Mouse (Mus musculus): Measurements from ENCODE around the gene Ydjc. TPM values are rescaled to one million over a fixed set of nuclear protein-coding genes. Genes with fewer than 3 reads are reported as not detected.
"Not testable (repeated sequence)": the region's sequence is repeated elsewhere in the genome, so short reads cannot be mapped to it uniquely, and the experiment has no call there.

Gene Ydjc
- polyA plus RNA-seq, 1 experiment, result 3.8 TPM

GRCm38 (mm10) chr16:17151874-17152273 lies 7.5 kb downstream of the Ydjc start:
- no peak for DNase-seq (ENCODE audit: low read depth)

- DNase-seq (ENCODE audit: low read depth), result no peak
Observed at GRCm38 (mm10) chr16:17154346-17154745, 9.9 kb downstream of the Ydjc start.

- not testable (repeated sequence) for DNase-seq (ENCODE audit: low read depth)
Observed at GRCm38 (mm10) chr16:17165478-17165877, 21.1 kb downstream of the Ydjc start.

- DNase-seq (ENCODE audit: low read depth), result no peak
Observed at GRCm38 (mm10) chr16:17167179-17167578, 22.8 kb downstream of the Ydjc start.

DNA sequence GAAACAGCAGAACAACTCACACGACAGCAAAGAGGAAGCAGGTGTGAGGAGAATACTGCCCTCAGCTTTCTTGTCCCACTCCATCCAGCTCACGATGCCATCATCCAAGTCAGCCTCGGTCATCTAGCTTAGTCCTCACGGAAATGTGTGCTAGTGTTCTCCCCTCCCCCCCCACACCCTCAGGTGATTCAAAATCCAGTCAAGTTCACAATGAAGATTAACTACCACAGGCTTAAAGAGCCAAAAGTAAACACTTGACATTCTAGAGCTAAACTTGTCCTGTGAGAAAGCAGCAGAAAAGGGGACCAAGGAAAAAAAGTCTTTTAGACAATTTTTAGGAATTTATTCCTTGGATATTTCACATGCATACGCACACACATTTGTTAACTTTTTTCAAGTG lies 23.6 kb downstream of the Ydjc start:
- DNase-seq (ENCODE audit: low read depth), result no peak

GRCm38 (mm10) chr16:17175765-17176164 lies 31.3 kb downstream of the Ydjc start:
- no peak for DNase-seq (ENCODE audit: low read depth)

DNA sequence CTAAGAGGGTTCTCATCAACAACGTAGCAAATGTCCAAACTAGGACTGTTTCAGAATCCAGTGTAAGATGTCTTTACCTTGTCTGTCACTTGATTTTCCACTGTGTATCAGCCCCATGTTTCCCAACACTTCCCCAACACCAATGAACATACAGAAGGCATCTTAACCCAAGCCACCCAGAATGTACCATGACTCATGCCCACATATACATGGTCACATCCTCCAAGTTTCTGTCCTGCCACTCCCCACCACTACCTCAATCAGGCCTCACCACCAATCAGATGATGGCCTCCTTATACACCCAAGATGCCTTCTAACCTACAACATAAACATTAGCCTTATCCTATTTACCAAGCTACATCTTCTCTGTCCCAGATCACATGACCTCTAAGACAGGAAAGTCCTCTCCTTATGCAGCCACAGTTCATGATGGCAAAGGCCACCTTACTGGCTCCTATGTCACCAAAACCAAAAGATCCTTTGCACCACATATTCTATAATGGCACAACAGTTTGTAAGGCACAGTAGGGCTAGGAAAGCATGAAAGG lies 33.3 kb downstream of the Ydjc start:
- no peak for DNase-seq (ENCODE audit: low read depth)

DNA sequence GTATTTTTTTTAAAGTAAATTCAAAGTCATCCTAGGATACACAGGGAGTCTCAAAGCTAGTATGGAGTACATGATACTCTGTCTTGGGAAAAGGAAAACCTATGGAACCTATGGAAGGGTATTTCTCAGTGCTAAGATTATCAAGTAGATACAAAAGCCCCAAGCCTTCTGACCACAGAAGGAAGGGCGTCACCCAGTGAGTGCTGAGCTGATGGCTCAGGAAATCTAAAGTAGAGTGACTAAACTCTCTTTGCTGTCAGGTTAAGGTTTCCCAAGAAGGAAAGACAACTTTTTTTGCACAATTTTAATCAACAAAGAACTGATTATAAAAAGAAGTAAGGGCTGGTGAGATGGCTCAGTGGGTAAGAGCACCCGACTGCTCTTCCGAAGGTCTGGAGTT lies 35.3 kb downstream of the Ydjc start:
- DNase-seq (ENCODE audit: low read depth), result no peak

- peak; percentile 88 for DNase-seq (ENCODE audit: low read depth)
Observed at GRCm38 (mm10) chr16:17181382-17181781, 37.0 kb downstream of the Ydjc start.

- no peak for DNase-seq (ENCODE audit: low read depth)
Observed at GRCm38 (mm10) chr16:17182136-17182535, 37.7 kb downstream of the Ydjc start.

GRCm38 (mm10) chr16:17183003-17183402 lies 38.6 kb downstream of the Ydjc start:
- no peak for DNase-seq (ENCODE audit: low read depth)

- no peak for DNase-seq (ENCODE audit: low read depth)
Observed at GRCm38 (mm10) chr16:17185475-17185874, 41.1 kb downstream of the Ydjc start.

DNA sequence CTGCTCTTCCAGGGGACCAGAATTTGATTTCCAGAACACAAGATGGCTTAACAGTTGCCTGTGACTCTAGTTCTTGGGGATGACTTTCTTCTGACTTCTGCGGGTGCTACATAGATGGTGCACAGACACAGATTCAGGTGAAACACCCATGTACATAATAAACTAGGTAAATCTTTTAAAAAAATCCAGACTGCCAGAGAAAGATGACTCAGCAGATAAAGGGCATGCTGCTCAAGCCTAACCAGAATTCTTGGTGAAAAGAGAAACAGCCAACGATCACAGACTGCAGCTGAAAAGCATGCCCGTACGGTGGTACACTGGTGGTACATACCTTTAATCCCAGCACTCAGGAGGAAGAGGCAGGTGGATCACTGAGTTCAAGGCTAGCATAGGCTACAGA lies 49.4 kb downstream of the Ydjc start:
- DNase-seq (ENCODE audit: low read depth), result no peak

DNA sequence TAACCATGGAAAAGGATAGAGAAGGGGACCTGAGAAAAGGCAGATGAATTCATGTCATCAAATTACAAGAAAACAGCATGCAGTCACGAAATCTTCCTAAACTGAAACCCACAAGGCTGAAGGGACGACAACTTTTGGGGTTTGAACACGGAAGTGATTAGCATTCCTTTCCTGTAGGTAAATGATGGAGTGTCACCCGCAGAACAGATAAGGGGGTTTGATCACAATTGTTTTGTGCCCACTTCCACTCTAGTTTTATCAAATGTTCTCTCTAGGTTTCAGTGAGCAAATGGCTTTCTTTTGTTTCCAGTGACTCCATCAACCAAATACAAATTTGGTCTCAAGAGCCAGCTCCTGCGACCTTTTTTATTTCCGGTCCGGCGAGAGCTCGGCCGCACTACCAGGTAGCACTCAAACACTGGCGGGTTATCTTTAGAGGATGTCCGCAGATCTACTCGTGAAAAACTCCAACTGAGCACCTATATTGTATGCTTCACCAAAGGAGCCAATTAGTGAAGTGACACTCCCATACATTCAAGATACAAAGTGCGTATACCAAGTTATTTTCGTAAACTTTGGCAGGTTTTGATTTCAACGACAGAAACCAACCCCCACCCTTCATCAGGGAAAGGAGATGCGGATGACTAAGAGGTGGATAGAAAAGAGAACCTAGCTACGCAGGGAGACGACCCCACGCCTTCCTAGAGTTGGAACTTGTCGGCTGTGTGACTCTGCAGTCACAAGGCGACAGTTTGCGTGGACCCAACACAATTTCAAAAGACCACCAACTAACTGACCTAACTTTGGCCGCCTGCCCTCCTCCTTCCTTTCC lies 55.9 kb downstream of the Ydjc start:
- no peak for DNase-seq (ENCODE audit: low read depth)

DNA sequence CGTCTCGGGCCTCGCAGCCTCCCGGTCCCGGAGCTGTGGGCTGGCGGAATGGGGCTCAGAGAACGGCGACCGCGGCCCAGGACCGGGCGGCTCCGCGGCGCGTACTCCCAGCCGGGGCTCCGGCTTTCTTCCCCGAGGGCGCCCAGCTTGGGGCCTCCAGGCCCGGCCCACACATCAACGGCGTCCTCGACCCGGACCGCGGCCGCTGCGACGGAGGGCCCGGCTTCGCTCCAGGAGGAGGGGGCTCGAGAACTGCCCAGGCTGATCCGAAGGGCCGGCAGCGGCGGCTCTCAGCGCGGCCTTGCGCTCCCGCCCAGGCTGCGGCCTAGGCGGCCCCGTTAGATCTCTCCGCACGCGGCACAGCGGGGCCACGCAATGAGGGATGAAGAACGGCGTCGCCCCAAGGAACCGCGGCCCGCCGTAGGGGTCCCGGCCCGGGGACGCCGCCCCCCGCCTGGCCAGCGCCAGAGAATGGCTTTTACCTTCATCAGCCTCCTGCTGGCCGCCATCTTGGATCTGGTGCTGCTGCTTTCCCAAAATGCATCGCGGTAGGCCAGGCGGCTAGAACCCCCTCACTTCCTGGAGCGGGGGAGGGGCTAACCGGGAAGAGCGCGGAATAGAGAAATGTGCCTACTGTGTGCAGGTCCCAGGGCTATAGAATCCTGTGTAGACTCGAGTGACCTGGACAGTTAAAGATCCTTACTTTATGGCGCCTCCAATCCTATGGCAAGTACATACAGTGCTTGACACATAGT lies 56.7 kb downstream of the Ydjc start:
- DNase-seq (ENCODE audit: low read depth), result no peak

GRCm38 (mm10) chr16:17201977-17202376 lies 57.6 kb downstream of the Ydjc start:
- peak; percentile 67 for DNase-seq (ENCODE audit: low read depth)

GRCm38 (mm10) chr16:17202549-17202948 lies 58.1 kb downstream of the Ydjc start, which contains the start of gene Ube2l3:
Ube2l3 (minus strand) TSS chr16:17202649.
- DNase-seq (ENCODE audit: low read depth), result no peak

DNA sequence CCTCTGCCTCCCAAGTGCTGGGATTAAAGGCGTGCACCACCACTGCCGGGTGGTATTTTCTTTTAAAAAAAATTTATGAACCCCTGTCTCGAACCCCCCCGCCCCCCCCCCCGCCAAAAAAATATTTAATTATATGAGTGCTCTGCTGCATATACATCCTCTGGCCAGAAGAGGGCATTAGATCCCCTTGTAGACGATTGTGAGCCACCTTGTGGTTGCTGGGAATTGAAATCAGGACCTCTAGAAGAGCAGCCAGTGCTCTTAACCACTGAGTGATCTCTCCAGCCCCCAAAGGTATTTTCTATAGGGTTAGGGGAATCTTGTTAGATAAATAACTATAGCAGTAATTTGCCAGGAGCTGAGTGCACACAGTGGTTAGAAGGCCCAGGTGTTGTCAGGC lies 60.6 kb downstream of the Ydjc start:
- DNase-seq (ENCODE audit: low read depth), result no peak

DNA sequence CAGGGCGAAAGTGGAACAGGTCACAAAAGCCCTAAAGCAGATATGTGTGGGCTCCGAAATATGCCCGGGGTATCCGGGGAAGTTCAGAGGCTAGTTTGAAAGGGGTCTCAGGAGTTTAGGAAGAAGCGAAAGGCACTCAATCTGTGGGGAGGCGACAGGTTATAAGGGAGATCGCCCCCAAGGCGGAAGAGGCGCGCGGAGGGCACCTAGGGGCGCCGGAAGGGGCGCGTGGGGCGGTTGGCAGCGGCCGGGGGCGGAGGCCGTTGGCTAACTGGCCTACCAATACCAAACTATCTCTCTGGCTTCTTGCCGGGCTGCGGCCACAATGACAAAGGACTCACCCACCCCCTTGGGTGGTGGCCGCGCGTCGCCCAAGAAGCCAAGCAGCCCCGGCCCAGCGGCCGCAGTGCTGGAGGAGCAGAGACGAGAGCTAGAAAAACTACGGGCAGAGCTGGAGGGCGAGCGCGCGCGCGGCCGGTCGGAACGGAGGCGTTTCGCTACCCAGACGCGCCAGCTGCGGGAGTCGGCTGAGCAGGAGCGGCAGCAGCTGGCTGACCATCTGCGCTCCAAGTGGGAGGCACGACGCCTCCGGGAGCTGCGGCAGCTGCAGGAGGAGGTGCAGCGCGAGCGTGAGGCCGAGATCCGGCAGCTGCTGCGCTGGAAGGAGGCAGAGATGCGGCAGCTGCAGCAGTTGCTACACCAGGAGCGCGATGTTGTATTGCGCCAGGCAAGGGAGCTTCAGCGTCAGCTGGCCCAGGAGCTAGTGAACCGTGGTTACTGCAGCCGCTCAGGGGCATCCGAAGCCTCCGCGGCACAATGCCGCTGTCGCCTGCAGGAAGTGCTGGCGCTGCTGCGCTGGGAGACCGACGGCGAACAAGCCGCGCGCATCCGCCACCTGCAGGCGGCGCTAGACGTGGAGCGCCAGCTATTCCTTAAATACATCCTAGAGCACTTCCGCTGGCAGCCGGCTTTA lies 64.3 kb downstream of the Ydjc start, which contains the start of gene Rimbp3:
Gene Rimbp3, plus strand, starts transcription at position 215 of the 973 bp plus-strand sequence.
- DNase-seq (ENCODE audit: low read depth), result no peak

DNA sequence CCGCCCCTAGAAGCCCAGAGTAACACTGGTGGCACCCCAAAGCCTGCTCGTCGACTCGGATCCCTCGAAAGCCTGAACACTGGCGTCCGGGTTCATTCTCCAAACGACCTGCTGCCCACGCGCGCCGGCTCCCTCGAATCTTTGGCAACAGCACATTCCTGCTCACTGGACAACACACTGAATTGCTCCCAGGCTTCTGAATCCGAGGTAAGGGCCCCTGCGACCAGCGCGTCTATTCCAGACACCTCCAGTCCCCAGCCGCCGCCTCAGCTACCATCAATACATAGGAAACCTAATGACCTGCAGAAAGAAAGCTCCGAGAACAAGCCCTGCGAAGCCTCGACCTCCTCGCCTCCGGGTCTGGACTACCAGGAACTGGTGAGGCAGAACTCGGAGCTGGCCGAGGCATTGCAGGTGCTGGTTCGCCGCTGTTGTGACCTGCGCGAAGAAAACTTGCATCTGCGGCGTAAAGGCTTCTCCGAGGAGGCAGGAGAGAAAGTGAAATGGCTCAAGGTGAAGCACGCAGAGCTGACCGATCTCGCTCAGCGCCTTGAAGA lies 65.1 kb downstream of the Ydjc start:
- DNase-seq (ENCODE audit: low read depth), result no peak

Data from gonadal fat pad, adult 2 months (tissue).